Mouse (Mus musculus): ENCODE measurements around the gene Vsig2. TPM values are rescaled to one million over a fixed set of nuclear protein-coding genes. Genes with fewer than 3 reads are reported as not detected.

Gene Vsig2
- total RNA-seq (2017), result not detected in 3 replicates

DNA sequence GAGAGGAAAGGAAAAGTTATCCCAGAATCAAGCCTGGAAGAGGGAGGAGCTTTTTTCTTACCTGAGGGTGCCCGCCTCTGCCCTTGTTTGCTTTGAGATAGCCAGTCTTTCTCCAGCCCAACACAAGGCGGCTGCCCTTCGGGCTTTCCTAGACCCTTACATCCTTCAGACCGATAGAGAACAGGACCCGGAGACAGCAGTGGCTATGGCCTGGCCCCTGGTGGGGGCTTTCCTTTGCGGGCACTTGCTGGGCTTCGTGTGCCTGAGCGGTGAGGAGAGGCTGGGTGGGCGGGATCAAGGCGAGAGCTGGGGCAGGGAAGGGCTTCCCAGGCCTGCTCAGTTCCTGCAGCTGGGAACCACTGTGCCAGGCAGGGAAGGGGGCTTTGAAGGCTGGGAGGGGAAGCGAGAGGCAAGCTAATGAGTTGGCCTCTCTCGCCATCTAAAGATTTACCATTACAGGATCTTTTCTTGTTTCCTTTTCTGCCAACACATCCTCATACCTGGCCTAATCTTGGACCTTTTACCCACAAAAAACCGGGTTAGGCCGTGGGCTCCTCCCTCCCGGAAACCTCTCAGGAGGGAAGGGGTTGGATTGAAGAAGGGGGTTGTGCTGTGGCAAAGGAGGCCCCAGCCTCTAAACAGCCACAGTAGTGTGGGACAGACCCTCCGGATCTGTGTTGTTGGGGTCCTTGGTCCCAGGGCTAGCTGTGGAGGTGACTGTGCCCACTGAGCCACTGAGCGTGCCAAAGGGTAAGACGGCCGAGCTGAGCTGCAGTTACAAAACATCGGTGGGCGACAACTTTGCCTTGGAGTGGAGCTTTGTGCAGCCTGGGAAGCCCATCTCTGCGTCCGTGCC is at the start of gene Vsig2:
TSS of gene Vsig2 (plus strand) at position 86 of the 856 bp plus-strand sequence.
- ATAC-seq (replicated peaks; ENCODE audit: insufficient number of reproducible peaks, low FRiP score, low TSS enrichment, poor library complexity, severe bottlenecking), result no peak

DNA sequence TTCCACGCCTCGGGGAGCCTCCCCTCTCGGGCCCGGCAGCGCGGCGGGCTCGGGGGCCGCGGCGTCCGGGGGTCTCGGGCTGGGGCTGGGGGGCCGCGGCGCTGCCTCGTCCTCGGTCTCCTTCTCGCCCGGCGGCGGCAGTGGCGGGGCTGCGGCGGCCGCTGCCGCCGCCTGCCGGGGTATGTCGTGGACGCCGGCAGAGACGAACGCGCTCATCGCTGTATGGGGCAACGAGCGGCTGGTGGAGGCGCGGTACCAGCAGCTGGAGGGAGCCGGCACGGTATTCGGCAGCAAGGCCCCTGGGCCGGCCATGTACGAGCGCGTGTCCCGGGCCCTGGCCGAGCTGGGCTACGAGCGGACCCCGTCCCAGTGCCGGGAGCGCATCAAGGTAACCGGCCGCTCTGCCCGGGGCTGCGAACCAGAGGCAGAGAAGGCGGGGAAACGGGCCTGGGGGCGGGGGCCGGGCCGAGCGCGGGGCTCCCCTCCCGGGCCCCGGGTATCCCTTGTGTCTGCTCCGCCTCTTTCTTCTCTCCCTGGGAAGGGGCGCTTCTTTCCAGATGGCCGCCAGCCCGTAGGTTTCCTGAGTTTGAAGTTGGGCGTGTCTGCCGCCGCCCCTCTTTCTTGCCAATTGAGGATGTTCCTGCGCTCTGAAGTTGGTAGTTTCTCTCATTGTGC is 49.5 kb upstream of the Vsig2 start:
- ATAC-seq (replicated peaks; ENCODE audit: insufficient number of reproducible peaks, low FRiP score, low TSS enrichment, poor library complexity, severe bottlenecking), result no peak

- ATAC-seq (replicated peaks; ENCODE audit: insufficient number of reproducible peaks, low FRiP score, low TSS enrichment, poor library complexity, severe bottlenecking), result no peak
Measured at GRCm38 (mm10) chr9:37495761-37496160, 43.3 kb upstream of the Vsig2 start.

DNA sequence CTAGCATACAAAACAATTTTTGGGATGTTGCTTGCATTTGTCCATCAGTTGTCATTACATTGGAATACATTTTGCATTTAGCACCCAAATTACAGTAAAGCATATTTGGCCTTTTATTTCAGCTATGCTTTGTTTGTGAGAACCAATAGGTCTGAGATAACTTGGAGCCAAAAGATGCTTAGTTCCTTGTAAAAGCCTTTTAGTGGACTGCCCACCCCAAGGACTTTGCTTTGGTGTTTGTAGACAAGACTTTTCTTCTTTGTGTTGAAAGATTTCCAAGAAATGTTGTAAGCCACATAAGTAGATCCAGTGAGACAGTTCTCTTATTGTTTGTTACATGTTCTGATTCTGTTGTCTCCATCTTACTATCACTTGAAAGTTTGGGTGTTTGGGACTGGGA is 42.7 kb upstream of the Vsig2 start:
- no peak for ATAC-seq (replicated peaks; ENCODE audit: insufficient number of reproducible peaks, low FRiP score, low TSS enrichment, poor library complexity, severe bottlenecking)

GRCm38 (mm10) chr9:37500201-37500600 is 38.9 kb upstream of the Vsig2 start:
- no peak for ATAC-seq (replicated peaks; ENCODE audit: insufficient number of reproducible peaks, low FRiP score, low TSS enrichment, poor library complexity, severe bottlenecking)

DNA sequence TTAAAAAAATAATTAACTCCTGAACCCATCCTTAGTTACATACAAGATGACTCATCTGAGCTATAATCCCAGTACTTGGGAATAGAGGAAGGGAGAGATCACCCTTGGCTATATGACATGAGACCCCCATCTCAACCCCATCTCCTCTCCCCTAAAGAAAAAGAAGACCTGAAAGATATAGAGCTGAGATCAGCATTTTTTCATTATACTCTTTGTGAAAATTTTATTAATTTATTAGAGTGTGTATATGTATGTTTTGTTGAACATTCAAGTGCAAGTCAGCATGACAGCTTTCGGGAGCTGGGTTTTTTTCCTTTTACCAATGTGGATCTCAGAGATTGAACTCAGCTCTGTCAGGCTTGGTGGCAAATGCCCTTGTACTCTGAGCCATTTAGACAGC is 37.9 kb upstream of the Vsig2 start:
- ATAC-seq (replicated peaks; ENCODE audit: insufficient number of reproducible peaks, low FRiP score, low TSS enrichment, poor library complexity, severe bottlenecking), result no peak

GRCm38 (mm10) chr9:37504348-37504747 is 34.7 kb upstream of the Vsig2 start:
- no peak for ATAC-seq (replicated peaks; ENCODE audit: insufficient number of reproducible peaks, low FRiP score, low TSS enrichment, poor library complexity, severe bottlenecking)

DNA sequence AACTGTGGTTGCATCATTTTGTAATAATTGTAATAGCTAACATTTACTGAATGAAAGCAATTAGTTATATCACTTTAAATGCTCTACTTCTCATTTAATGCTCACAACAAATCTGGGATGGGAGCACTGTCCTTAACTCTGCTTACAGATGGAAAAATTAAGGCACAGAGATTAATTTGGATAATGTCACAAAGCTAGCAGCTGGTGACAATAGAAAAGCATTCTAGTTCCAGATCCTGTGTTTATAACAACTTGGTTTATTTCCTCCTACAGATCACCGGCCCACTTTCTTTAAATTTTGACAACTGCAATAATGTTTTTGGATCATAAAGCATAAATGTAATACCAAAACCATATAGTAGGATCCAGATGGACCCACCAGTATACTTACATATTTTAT is 33.0 kb upstream of the Vsig2 start:
- ATAC-seq (replicated peaks; ENCODE audit: insufficient number of reproducible peaks, low FRiP score, low TSS enrichment, poor library complexity, severe bottlenecking), result no peak

DNA sequence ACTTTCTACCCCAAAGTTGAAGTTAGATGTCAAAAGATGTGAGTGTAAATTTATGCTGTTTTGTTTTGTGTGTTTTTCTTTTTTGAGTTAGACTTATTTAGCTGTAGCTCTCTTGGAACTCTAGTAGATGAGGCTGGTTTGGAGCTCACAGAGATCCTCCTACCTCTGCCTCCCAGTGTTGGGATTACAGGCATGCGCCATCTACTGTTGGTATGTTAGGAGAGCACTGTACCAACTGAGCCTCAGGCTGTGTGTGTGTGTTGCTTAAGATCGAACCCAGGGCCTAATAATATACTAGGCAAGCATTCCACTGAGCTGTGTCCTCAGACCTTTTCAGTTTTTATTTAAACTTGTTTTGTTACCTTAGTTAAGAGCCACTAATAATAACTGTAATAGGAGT is 27.0 kb upstream of the Vsig2 start:
- no peak for ATAC-seq (replicated peaks; ENCODE audit: insufficient number of reproducible peaks, low FRiP score, low TSS enrichment, poor library complexity, severe bottlenecking)

DNA sequence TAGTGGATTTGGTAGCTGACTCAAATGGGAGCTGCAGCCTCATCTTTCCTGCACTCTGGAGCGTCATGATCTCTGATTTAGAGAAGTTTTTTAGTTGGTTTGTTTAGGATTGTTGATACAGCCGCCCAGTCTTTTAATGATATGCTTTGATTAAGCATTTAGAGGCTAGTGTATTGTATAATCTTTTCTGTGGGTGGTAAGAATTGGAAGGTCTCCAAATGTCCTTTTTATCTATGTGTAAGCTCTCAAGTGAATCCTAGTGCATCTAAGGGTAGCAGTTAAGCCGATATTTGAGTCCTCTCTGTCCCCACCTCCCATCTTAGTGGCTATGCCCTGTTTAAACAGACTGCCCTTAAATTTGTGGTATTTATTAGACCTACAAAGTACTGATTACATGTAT is 24.6 kb upstream of the Vsig2 start:
- no peak for ATAC-seq (replicated peaks; ENCODE audit: insufficient number of reproducible peaks, low FRiP score, low TSS enrichment, poor library complexity, severe bottlenecking)

DNA sequence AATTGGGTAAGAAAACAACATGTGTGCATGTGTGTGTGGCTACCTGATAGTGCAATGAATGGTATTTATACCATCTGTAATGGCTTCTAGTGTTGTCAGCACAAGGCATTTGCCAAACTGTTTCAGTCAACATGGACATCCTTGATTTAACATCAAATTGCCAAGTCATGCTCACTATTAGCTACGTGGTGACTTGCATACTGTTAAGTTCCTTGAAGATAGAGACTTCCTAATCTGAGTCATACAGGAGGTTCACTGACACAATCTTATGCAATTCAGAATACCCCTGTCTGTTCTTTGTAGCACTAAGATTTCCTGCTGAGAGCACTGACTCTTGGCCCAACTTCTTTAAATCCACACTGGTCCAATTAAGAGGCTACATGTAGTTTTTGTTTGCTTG is 21.6 kb upstream of the Vsig2 start:
- no peak for ATAC-seq (replicated peaks; ENCODE audit: insufficient number of reproducible peaks, low FRiP score, low TSS enrichment, poor library complexity, severe bottlenecking)

DNA sequence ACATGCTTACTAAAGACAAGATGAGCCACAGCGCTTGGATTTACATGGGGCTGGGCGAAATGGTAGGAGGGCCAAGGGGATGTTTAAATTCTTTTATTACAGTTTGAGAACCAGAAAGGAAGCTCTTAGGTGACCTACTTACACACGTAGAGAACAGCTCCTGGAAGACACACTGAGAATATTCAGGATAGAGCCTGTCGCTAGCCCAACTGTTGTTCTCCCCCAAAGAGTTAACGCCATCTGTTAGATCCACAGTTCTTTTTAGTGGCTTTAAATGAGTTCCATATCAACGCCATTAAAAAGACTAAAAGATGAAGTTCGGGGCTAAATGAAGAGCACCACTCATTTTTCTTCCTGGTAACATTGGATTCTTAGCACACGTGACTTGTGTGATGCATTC is 20.1 kb upstream of the Vsig2 start:
- no peak for ATAC-seq (replicated peaks; ENCODE audit: insufficient number of reproducible peaks, low FRiP score, low TSS enrichment, poor library complexity, severe bottlenecking)

DNA sequence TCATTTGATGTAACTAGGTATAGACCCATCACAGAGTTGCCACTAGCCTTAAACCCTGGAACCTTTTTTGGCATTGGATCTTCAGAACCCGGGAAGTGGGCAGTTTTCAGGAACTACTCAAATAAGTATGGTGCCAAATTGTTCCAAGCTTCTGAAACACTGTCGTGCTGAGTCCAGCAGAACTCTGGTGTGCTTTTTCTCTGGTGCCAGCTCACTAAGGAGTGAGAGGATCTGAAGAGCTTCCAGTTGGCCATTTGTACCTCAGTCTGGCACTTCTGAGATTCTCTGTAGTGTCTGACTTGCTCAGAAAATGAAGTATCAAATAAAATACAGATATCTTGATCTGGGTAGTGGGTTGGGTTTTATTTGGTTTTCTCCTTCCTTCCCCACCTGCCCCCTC is 19.1 kb upstream of the Vsig2 start:
- ATAC-seq (replicated peaks; ENCODE audit: insufficient number of reproducible peaks, low FRiP score, low TSS enrichment, poor library complexity, severe bottlenecking), result no peak

DNA sequence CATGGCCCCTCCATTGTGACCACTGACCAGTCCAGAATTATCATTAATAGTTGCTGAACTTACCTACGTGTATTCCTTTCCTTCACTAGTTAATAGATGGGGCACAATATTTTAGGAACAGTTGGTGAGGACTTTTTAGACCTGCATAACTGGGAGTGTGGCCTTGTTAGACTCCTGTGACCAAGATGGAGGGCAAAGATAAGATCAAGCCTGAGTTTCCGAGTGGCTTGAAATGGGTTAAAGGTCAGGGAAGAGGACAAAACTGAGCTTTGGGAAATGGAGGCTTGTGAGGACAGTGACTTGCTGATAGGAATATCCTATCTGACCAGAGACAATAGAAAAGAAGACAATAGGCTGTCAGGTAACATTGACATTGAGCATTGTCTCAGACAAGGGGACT is 13.6 kb upstream of the Vsig2 start:
- no peak for ATAC-seq (replicated peaks; ENCODE audit: insufficient number of reproducible peaks, low FRiP score, low TSS enrichment, poor library complexity, severe bottlenecking)

GRCm38 (mm10) chr9:37526443-37527395 is 12.3 kb upstream of the Vsig2 start:
- no peak for ATAC-seq (replicated peaks; ENCODE audit: insufficient number of reproducible peaks, low FRiP score, low TSS enrichment, poor library complexity, severe bottlenecking)

- ATAC-seq (replicated peaks; ENCODE audit: insufficient number of reproducible peaks, low FRiP score, low TSS enrichment, poor library complexity, severe bottlenecking), result no peak
Measured at GRCm38 (mm10) chr9:37527396-37528224, 11.4 kb upstream of the Vsig2 start, which contains the start of gene Esam. Gene Esam, plus strand, starts transcription at chr9:37528078.

DNA sequence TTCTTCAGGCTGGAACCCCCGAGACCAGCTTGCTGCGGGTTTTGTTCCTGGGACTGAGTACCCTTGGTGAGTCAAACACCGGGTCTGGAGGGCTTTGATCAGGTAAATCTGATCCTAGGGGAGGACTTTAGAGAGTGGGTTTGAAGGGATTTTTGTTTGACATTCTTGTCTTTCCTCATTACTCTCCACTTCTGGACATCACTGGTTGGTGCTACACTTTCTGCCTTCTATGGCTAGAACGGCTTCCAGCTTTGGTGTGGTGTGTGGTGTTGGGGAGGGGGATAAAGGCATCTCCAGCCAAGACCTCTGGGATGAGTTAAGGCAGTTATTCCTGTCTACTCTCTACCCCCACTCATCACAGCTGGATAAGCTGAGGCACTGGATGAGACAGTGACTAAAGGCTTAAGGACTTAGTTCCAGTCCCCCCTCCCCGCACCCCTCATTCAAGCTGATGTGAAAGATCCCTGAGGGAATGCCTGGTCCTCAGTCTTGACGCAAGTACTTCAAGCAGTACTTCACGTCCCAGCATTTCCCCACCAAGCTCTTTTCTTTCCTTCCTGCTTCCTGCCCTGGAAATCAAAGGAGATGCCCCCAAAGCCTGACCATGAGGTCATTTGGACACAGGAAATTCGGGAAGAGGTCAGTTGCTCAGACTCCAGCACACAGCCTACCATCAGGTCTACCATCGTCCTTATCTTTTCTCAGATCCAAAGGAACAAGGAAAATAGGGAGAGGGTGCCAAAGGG is 10.7 kb upstream of the Vsig2 start:
- ATAC-seq (replicated peaks; ENCODE audit: insufficient number of reproducible peaks, low FRiP score, low TSS enrichment, poor library complexity, severe bottlenecking), result no peak

All from monocyte, adult 5-6 weeks (primary cell).